Mouse (Mus musculus): ENCODE results near the gene Kif18a. TPM values are rescaled to one million over a fixed set of nuclear protein-coding genes. Genes with fewer than 3 reads are reported as not detected.
A peak's percentile ranks its signal among the peaks of the same experiment; 100 is the strongest.

The Kif18a gene
- 1 to 10 TPM in 1 of 2 experiments, under 1 TPM in 1; 0.44 to 1.0 TPM for total RNA-seq (2021)

DNA sequence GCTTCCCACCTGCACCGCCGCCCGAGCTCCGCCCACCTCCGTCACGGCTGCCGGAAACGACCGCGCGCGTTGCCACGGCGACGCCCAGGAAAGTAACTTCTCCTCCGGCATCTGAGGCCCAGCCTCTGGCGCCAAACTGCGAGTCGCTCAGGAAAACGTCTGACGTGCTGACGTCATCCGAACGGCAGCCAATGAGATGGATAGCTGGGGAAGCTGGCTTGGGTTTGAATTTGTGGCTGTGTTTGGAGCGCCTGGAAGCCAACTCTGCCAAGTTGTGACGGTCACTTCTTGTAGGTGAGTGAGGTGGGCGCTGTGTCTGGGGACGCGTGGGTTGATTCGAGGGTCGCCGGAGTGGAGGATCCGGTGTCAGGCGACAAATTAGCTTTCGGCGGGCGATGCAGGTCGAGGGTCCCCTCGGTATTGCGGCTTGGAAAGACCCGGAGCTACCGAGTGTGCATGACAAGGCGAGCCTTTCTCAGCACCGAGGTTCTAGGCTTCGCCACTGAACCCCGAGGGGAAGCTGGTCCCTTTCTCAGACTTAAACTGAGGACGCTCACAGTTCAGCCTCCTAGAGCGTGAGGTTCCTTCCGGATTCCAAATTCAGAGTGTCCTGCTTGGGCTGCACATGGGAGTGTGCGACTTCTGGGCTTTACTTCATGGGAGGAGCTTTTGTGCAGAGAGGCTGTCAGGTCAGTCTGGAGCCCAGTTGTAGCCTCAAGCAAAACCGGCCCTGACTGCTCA lies at the start of gene Kif18a, which contains the start of gene Mettl15:
Gene Kif18a (plus strand): TSS at position 139 of the 741 bp plus-strand sequence.
Gene Mettl15 (minus strand): TSS at position 149 of the 741 bp plus-strand sequence.
- DNase-seq (ENCODE audit: low spot score): peak; percentile 91

DNA sequence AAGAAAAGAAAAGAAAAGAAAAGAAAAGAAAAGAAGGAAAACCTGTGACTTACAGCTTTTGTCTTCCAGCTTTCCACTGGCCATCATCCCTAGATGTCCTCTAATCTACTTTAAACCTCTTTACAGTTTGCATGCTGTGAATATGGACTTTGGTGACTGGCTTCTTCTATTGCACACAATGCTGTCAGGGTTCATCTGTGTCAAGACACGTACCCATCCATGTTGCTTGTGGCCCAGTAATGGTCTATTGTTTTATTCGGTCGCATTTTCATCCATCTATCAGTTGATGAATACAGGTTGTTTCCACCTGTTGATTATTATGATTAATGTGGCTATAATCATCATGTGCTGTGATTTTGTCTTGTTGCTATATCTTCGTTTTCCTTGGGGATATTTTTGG lies 46.7 kb upstream of the Kif18a start:
- intact Hi-C loops (cut with DNase I): no loop called here
- no peak for DNase-seq (ENCODE audit: low spot score)

More for the DNA sequence above, at the start of gene Kif18a, which contains the start of gene Mettl15:
- intact Hi-C loops (cut with DNase I): no loop called here

GRCm38 (mm10) chr2:109235741-109236140 lies 44.8 kb upstream of the Kif18a start:
- intact Hi-C loops (cut with DNase I): no loop called here
- no peak for DNase-seq (ENCODE audit: low spot score)

GRCm38 (mm10) chr2:109241947-109242346 lies 38.6 kb upstream of the Kif18a start:
- no peak for DNase-seq (ENCODE audit: low spot score)
- intact Hi-C loops (cut with DNase I): no loop called here

DNA sequence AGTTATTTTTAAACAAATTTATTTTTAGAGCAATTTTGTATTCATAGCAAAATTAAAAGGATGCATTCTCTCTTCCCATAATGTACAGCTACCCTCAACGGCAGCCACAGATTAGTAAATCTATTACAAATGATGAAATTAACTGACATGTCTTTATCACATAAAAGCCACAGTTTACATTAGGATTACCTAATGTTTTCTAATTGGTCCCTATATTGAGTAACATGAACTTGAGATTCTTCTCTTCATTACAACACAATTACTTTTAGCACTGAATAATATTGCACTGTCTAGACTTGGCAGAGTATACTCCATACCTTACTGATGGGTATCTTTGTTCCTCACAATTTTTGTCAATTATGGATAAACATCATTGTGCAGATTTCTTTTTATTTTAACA lies 17.8 kb upstream of the Kif18a start:
- no peak for DNase-seq (ENCODE audit: low spot score)
- intact Hi-C loops (cut with DNase I): no loop called here

- DNase-seq (ENCODE audit: low spot score): no peak
- intact Hi-C loops (cut with DNase I): no loop called here
Measured at GRCm38 (mm10) chr2:109273098-109273497, 7.4 kb upstream of the Kif18a start.

- intact Hi-C loops (cut with DNase I): no loop called here
- DNase-seq (ENCODE audit: low spot score): no peak
Measured at GRCm38 (mm10) chr2:109277593-109277992, 2.9 kb upstream of the Kif18a start.

DNA sequence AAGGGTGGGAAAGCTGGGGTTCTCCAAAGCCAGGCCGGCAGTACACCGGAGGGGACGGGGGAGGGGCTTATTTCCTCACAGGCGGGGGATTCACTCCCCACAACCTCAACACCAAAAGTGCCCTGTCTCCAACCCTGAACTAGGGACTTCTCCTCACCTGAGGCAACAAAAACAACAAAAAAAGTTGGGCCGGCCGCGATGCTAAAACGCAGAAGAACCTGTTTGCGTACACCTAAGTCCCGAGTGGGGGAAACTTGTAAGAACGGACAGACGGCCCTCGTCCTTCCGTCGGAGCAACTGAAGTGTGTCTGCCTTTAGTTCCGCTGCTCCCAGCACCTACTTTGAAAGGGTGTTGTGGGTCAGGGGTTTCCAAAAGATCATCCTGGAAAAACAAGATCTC lies 2.5 kb upstream of the Kif18a start:
- intact Hi-C loops (cut with DNase I): no loop called here
- DNase-seq (ENCODE audit: low spot score): no peak

DNA sequence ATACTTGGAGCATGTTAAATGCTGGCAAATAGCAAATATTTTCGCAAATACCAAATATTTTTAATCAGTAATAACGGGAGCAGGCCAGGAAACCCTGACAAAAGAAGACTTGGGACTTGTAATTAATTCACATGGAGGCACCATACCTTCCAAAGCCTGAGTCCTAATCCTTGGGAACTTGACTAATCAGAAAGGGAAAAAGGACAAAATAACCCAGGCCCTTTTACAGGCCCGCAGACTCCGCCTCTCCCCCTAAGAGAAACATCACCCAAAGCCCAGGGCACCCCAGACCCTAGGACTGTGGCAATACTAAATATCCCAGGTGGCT lies 302 bp upstream of the Kif18a start:
- DNase-seq (ENCODE audit: low spot score): no peak
- intact Hi-C loops (cut with DNase I): no loop called here

- no peak for DNase-seq (ENCODE audit: low spot score)
- intact Hi-C loops (cut with DNase I): no loop called here
Measured at GRCm38 (mm10) chr2:109281341-109281690, 778 bp downstream of the Kif18a start.

DNA sequence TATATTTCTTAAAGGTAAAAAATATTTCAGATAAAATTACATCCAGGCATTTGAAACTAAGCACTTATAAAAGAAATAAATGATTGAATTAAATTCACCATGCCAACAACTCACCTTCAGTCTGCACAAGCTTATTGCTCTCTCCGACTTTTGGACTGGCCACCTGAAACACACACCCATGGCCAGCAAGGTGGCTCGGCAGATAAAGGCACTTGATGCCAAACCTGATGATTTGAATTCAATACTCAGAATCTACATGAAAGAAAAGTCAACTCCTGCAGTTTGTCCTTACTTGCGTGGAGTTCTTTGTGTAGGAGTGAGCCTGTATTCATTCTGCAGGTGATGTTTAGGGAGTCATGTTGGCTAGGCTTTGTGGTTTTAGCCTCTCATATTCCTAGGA lies 3.6 kb downstream of the Kif18a start:
- intact Hi-C loops (cut with DNase I): no loop called here

DNA sequence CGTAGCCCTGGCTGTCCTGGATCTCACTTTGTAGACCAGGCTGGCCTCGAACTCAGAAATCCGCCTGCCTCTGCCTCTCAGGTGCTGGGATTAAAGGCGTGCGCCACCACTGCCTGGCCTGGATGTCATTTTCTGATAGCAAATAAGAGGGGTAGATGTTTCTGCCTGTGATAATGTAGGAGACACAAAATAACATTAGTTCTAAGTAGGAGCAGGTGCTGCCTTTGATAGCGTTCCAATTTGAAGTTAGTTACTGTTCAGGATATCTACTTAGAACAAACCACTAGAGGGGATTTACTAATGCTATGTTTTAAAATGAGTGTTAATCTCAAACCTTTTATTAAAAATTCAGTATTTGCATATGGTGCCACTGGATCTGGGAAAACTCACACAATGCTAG lies 8.8 kb downstream of the Kif18a start:
- no peak for DNase-seq (ENCODE audit: low spot score)
- intact Hi-C loops (cut with DNase I): no loop called here

More for the DNA sequence above, 3.6 kb downstream of the Kif18a start:
- DNase-seq (ENCODE audit: low spot score): no peak

GRCm38 (mm10) chr2:109296264-109296663 lies 15.7 kb downstream of the Kif18a start:
- DNase-seq (ENCODE audit: low spot score): no peak
- intact Hi-C loops (cut with DNase I): no loop called here

DNA sequence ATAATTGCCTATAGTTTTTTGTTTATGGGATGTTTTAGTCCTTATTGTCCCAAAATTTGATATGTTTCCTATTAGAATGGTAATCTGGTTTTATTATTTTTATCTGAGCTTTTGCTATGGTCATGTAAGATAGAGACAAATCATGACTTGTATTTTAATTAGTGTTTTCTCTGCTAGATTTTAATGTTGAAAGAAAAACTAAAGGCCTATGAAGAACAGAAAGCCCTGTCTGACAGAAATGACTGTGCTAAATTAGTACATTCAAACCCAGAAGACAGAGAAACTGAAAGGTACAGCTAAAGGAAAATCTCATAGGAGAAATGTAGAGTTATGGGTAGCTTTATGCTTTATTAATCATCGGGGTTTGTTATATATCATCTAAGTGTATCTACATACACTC lies 17.6 kb downstream of the Kif18a start:
- intact Hi-C loops (cut with DNase I): no loop called here
- no peak for DNase-seq (ENCODE audit: low spot score)

DNA sequence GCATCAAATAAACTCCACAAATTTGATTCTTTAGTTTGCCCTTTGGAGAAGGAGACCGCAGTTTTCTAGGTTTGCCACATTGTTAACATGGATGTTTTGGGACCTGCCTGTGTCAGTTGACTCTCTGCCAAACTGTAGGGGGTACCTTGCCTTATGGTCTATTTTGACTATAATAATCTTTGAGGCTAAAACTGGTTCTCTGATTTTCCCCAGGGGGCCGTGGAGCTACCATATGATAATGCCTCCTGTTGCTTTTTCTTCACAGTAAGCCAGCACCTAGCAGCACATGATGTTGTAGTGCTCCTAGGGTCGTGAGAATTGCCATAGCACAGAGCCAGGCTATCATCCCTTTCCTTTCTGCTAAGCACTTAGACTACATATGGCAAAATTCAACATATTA lies 21.7 kb downstream of the Kif18a start:
- no peak for DNase-seq (ENCODE audit: low spot score)
- intact Hi-C loops (cut with DNase I): no loop called here

GRCm38 (mm10) chr2:109303638-109304037 lies 23.1 kb downstream of the Kif18a start:
- DNase-seq (ENCODE audit: low spot score): no peak

GRCm38 (mm10) chr2:109311369-109311768 lies 30.8 kb downstream of the Kif18a start:
- intact Hi-C loops (cut with DNase I): no loop called here
- no peak for DNase-seq (ENCODE audit: low spot score)

More at GRCm38 (mm10) chr2:109303638-109304037, 23.1 kb downstream of the Kif18a start:
- intact Hi-C loops (cut with DNase I): no loop called here

DNA sequence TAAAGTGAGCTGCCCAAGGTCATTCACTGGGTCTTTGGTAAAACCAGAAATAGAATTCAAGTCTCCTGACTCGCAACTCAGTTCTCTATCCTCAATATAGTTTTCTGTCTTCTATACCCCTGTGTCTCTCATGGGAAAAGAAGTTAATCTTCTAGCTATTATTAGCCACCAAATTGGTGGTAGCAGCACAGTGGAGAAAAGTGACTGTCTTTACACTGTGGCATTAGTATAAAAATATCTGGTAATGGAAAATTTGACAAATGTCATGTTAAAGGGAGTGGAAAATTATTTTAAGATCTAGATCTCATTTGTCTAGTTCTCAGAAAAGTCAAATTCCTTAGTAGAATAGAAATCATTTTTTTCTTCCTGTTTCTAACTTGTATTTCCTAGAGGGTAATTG lies 51.3 kb downstream of the Kif18a start:
- intact Hi-C loops (cut with DNase I): no loop called here
- no peak for DNase-seq (ENCODE audit: low spot score)

DNA sequence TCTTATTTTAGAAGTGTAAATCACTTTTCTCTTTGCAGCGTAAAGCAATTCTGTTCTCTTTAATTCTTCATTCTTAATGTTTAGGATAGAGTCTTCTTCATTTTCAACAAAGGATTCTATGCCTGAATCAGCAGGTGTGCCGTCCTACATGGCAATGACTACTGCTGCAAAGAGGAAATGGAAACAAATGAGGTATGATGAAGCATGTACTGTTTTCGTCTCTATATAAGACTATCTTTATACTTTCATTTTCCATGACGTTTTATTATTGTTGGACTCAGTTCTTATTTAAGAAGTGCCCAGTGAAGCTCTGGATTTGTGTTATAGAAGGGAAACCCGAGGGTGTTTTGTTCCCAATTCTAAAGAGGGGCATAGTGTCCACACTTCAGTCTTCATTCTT lies 53.7 kb downstream of the Kif18a start:
- intact Hi-C loops (cut with DNase I): no loop called here

DNA sequence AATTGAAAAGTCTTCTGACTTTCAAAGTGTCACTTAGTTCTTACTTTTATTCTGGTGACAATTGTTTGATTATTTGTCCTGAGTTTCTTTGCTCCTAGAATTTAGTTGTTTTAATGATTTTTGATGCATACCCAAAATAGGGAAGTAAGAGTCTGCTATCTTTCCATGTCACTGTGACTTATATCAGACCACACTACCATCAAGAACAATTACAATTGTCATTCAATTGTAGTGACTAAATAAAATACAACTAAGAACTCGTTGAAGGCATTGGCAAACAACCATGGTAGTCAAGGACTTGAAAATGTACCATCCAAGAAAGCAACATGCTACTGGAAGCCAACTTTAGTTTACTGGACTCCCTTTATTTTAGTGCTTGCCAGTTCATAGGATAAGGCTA lies 55.2 kb downstream of the Kif18a start:
- intact Hi-C loops (cut with DNase I): no loop called here

More for the DNA sequence above, 53.7 kb downstream of the Kif18a start:
- no peak for DNase-seq (ENCODE audit: low spot score)

DNA sequence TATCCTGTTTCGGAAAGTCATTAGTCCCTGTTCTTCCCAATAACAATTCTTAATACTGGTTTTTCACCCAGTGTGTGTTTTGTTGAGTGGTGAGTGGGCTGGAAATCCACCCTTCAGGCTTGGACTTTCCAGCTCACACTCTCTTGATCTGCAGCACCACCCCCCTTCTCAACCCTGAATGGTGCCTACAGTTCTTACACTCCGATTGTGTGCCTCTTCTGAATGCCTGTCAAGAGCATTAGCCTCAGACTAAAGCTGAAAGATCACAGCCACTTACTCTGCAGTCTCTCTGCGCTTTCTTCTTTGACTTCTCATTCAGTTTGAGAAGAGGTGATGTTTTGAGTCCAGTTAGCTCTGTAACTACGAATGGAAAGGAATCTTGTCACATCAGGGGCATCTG lies 64.8 kb downstream of the Kif18a start:
- no peak for DNase-seq (ENCODE audit: low spot score)
- intact Hi-C loops (cut with DNase I): no loop called here

More for the DNA sequence above, 55.2 kb downstream of the Kif18a start:
- no peak for DNase-seq (ENCODE audit: low spot score)

GRCm38 (mm10) chr2:109348742-109349141 lies 68.2 kb downstream of the Kif18a start:
- intact Hi-C loops (cut with DNase I): no loop called here

More at GRCm38 (mm10) chr2:109348742-109349141, 68.2 kb downstream of the Kif18a start:
- DNase-seq (ENCODE audit: low spot score): no peak
